Mouse (Mus musculus): ENCODE measurements around the gene Zfp36l2. TPM values are rescaled to one million over a fixed set of nuclear protein-coding genes. Genes with fewer than 3 reads are reported as not detected.

Zfp36l2 gene
- polyA plus RNA-seq, 1 experiment from 2014 or later = 6.4 TPM

- H3K9me3 ChIP-seq (ENCODE audit: control insufficient read depth, low read length) = no peaks in the 10 kb centered on the region
- 63% methylated on average over 7 of the region's 7 CpGs for WGBS
- peaks cover 8% of the 10 kb centered on the region; the same call in 1 of the 2 replicates for H3K36me3 ChIP-seq (ENCODE audit: control insufficient read depth, insufficient read depth, low read length)
- no peaks in the 10 kb centered on the region for H3K27me3 ChIP-seq (ENCODE audit: control insufficient read depth, insufficient read depth, low read length)
- no peaks in the 10 kb centered on the region for H3K4me1 ChIP-seq (ENCODE audit: control insufficient read depth, insufficient read depth, low read length)
- DNase-seq (no peak), ATAC-seq (ENCODE audit: low FRiP score, low TSS enrichment) (no peak)
- no peak overlapping the region for H3K4me2 ChIP-seq (ENCODE audit: low read length)
- no peak overlapping the region for H3K4me3 ChIP-seq (replicated peaks; ENCODE audit: low read depth, low read length)
- no peak overlapping the region for H3K27ac ChIP-seq (replicated peaks; ENCODE audit: low read depth, low read length)
- no peak overlapping the region for H3K9ac ChIP-seq (replicated peaks; ENCODE audit: low read length)
Observed at GRCm38 (mm10) chr17:84203340-84203739, 15.6 kb upstream of the Zfp36l2 start.

DNA sequence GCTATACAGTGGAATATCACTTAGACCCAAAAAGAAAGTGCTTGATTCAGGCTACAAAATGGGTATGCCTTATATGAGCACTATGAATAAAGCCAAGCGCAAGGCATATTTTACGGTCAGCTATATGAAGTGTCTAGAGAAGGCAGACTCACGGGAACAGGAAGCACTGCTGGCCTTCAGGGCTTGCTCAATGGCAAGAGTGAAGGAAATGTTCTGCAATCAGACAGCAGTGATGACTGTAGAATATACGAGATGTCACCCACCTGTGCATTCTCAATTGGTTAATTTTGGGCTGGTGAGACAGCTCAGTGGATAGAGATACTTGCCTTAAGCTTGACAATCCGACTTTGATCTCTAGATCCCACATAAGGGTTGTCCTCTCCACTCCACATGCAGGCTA lies 13.4 kb upstream of the Zfp36l2 start:
- Histone ChIP-seq H3K9me3 (ENCODE audit: control insufficient read depth, low read length) (no peaks in the 10 kb centered on the region), H3K4me3 (replicated peaks; ENCODE audit: low read depth, low read length) (no peak overlapping the region), H3K4me2 (ENCODE audit: low read length) (no peak overlapping the region), H3K4me1 (ENCODE audit: control insufficient read depth, insufficient read depth, low read length) (no peaks in the 10 kb centered on the region), H3K9ac (replicated peaks; ENCODE audit: low read length) (no peak overlapping the region), H3K36me3 (ENCODE audit: control insufficient read depth, insufficient read depth, low read length) (peaks cover 4% of the 10 kb centered on the region; the same call in 1 of the 2 replicates), H3K27ac (replicated peaks; ENCODE audit: low read depth, low read length) (no peak overlapping the region), H3K27me3 (ENCODE audit: control insufficient read depth, insufficient read depth, low read length) (no peaks in the 10 kb centered on the region)
- 95% methylated on average over 5 of the region's 5 CpGs for WGBS
- no peak for DNase-seq
- ATAC-seq (ENCODE audit: low FRiP score, low TSS enrichment) = no peak

DNA sequence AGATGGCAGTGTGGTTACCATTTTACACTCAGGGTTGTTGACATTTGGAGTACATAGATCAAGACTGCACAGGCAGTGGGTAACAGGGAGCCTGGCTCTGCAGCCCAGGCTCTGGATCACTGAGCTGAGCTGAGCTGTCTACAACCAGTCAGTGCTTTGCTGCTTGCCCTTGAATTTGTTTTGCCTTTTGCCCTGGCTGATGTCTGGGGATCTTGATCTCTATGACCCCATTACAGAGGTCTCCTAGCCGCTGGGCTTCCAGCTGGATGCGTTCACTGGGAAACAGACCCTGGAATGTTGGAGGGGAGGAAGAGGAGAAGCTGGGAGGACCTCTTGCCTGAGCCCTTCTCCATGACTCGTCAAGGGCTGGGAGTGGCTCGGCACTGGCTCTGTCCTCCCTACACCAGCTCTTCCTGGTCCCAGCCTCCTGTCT lies 10.2 kb upstream of the Zfp36l2 start:
- H3K4me3 ChIP-seq (replicated peaks; ENCODE audit: low read depth, low read length) = no peak overlapping the region
- DNase-seq = no peak
- H3K36me3 ChIP-seq (ENCODE audit: control insufficient read depth, insufficient read depth, low read length) = peaks cover 4% of the 10 kb centered on the region; the same call in 1 of the 2 replicates
- no peaks in the 10 kb centered on the region for H3K4me1 ChIP-seq (ENCODE audit: control insufficient read depth, insufficient read depth, low read length)
- H3K9ac ChIP-seq (replicated peaks; ENCODE audit: low read length) = no peak overlapping the region
- H3K4me2 ChIP-seq (ENCODE audit: low read length) = no peak overlapping the region
- no peak overlapping the region for H3K27ac ChIP-seq (replicated peaks; ENCODE audit: low read depth, low read length)
- no peaks in the 10 kb centered on the region for H3K27me3 ChIP-seq (ENCODE audit: control insufficient read depth, insufficient read depth, low read length)
- H3K9me3 ChIP-seq (ENCODE audit: control insufficient read depth, low read length) = no peaks in the 10 kb centered on the region
- 59% methylated on average over 4 of the region's 4 CpGs for WGBS
- no peak for ATAC-seq (ENCODE audit: low FRiP score, low TSS enrichment)

GRCm38 (mm10) chr17:84196329-84196728 lies 8.6 kb upstream of the Zfp36l2 start:
- Histone ChIP-seq H3K36me3 (ENCODE audit: control insufficient read depth, insufficient read depth, low read length) (peaks cover 11% of the 10 kb centered on the region; the same call in 1 of the 2 replicates), H3K27me3 (ENCODE audit: control insufficient read depth, insufficient read depth, low read length) (no peaks in the 10 kb centered on the region), H3K27ac (replicated peaks; ENCODE audit: low read depth, low read length) (no peak overlapping the region), H3K9me3 (ENCODE audit: control insufficient read depth, low read length) (no peaks in the 10 kb centered on the region), H3K4me3 (replicated peaks; ENCODE audit: low read depth, low read length) (no peak overlapping the region), H3K4me2 (ENCODE audit: low read length) (no peak overlapping the region), H3K9ac (replicated peaks; ENCODE audit: low read length) (no peak overlapping the region), H3K4me1 (ENCODE audit: control insufficient read depth, insufficient read depth, low read length) (no peaks in the 10 kb centered on the region)
- no peak for DNase-seq
- ATAC-seq (ENCODE audit: low FRiP score, low TSS enrichment) = no peak

GRCm38 (mm10) chr17:84195835-84196234 lies 8.1 kb upstream of the Zfp36l2 start:
- H3K36me3 ChIP-seq (ENCODE audit: control insufficient read depth, insufficient read depth, low read length) = peaks cover 11% of the 10 kb centered on the region; the same call in 1 of the 2 replicates
- no peaks in the 10 kb centered on the region for H3K27me3 ChIP-seq (ENCODE audit: control insufficient read depth, insufficient read depth, low read length)
- no peak overlapping the region for H3K4me2 ChIP-seq (ENCODE audit: low read length)
- DNase-seq = no peak
- H3K4me1 ChIP-seq (ENCODE audit: control insufficient read depth, insufficient read depth, low read length) = no peaks in the 10 kb centered on the region
- ATAC-seq (ENCODE audit: low FRiP score, low TSS enrichment) = no peak
- no peak overlapping the region for H3K4me3 ChIP-seq (replicated peaks; ENCODE audit: low read depth, low read length)
- H3K27ac ChIP-seq (replicated peaks; ENCODE audit: low read depth, low read length) = no peak overlapping the region
- no peak overlapping the region for H3K9ac ChIP-seq (replicated peaks; ENCODE audit: low read length)
- WGBS = 90% methylated on average over 3 of the region's 3 CpGs
- no peaks in the 10 kb centered on the region for H3K9me3 ChIP-seq (ENCODE audit: control insufficient read depth, low read length)

DNA sequence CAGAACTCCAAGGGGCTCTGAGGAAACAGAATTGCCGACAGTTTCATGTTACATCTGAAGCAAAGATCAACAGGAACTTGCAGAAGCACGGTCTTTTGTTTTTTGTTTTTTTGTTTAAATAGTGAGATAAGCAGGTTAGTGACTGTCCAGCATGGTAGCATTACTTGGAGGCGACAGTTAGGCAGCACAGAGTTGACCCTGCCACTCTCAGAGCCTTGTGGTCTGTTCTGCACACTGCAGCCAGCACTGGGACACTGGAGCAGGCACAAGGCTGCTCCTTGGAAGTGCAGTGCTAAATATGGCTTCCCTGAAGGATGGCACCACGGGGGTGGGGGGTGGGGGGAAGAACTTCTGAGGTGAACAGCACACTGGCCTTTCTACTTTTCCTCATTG lies 7.3 kb upstream of the Zfp36l2 start:
- Histone ChIP-seq H3K27ac (replicated peaks; ENCODE audit: low read depth, low read length) (no peak overlapping the region), H3K9ac (replicated peaks; ENCODE audit: low read length) (no peak overlapping the region), H3K4me2 (ENCODE audit: low read length) (no peak overlapping the region), H3K9me3 (ENCODE audit: control insufficient read depth, low read length) (no peaks in the 10 kb centered on the region), H3K4me1 (ENCODE audit: control insufficient read depth, insufficient read depth, low read length) (no peaks in the 10 kb centered on the region), H3K36me3 (ENCODE audit: control insufficient read depth, insufficient read depth, low read length) (peaks cover 11% of the 10 kb centered on the region; the same call in 1 of the 2 replicates), H3K27me3 (ENCODE audit: control insufficient read depth, insufficient read depth, low read length) (no peaks in the 10 kb centered on the region), H3K4me3 (replicated peaks; ENCODE audit: low read depth, low read length) (no peak overlapping the region)
- WGBS = 72% methylated on average over 4 of the region's 4 CpGs
- ATAC-seq (ENCODE audit: low FRiP score, low TSS enrichment) (no peak), DNase-seq (no peak)

DNA sequence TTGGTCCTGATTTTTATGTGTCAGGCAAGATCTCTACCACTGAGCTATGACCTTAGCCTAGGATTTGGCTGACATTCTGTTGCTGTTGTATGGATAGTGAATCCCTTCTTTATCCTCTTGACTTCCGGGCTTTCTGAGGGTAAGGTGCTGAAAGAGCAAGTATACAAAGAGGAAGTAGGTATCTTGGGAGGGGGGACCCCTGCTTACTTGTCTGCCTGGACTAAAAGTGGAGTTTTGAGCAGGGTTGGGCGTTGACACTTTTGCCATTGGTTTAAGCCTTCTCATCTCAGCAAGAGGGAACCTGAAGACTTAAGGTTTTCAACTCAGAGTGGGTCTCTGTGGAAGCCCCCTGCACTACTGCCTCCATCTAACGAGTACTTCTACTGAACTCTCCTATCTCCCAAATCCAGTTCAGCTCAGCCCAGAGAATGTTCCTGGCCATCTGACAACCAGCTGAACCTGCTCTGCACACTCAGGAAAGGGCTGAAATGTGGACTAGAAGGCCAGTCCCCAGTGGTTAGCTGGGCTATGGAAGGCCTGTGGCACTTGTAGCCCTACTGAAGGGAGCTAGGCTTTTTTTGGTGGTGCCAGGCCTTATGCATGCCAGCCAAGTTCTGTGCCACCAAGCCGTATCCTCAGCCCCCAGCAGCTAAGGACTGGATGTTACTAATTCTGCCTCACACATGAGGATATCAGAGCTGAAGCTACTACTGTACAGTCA lies 6.7 kb upstream of the Zfp36l2 start:
- Histone ChIP-seq H3K4me3 (replicated peaks; ENCODE audit: low read depth, low read length) (no peak overlapping the region), H3K4me2 (ENCODE audit: low read length) (no peak overlapping the region), H3K27ac (replicated peaks; ENCODE audit: low read depth, low read length) (no peak overlapping the region), H3K27me3 (ENCODE audit: control insufficient read depth, insufficient read depth, low read length) (0 out of 2 replicates have a peak, but pooled peaks cover 3% of the 10 kb centered on the region), H3K4me1 (ENCODE audit: control insufficient read depth, insufficient read depth, low read length) (no peaks in the 10 kb centered on the region), H3K9ac (replicated peaks; ENCODE audit: low read length) (no peak overlapping the region), H3K9me3 (ENCODE audit: control insufficient read depth, low read length) (no peaks in the 10 kb centered on the region), H3K36me3 (ENCODE audit: control insufficient read depth, insufficient read depth, low read length) (peaks cover 11% of the 10 kb centered on the region; the same call in 1 of the 2 replicates)
- ATAC-seq (ENCODE audit: low FRiP score, low TSS enrichment) = no peak
- no peak for DNase-seq
- WGBS = 86% methylated on average over 4 of the region's 4 CpGs

- Histone ChIP-seq H3K9ac (replicated peaks; ENCODE audit: low read length) (no peak overlapping the region), H3K36me3 (ENCODE audit: control insufficient read depth, insufficient read depth, low read length) (peaks cover 11% of the 10 kb centered on the region; the same call in 1 of the 2 replicates), H3K27me3 (ENCODE audit: control insufficient read depth, insufficient read depth, low read length) (0 out of 2 replicates have a peak, but pooled peaks cover 3% of the 10 kb centered on the region), H3K4me1 (ENCODE audit: control insufficient read depth, insufficient read depth, low read length) (peaks cover 8% of the 10 kb centered on the region), H3K27ac (replicated peaks; ENCODE audit: low read depth, low read length) (no peak overlapping the region), H3K9me3 (ENCODE audit: control insufficient read depth, low read length) (no peaks in the 10 kb centered on the region), H3K4me3 (replicated peaks; ENCODE audit: low read depth, low read length) (no peak overlapping the region), H3K4me2 (ENCODE audit: low read length) (no peak overlapping the region)
- ATAC-seq (ENCODE audit: low FRiP score, low TSS enrichment) = no peak
- no peak for DNase-seq
- 93% methylated on average over 9 of the region's 9 CpGs for WGBS
Observed at GRCm38 (mm10) chr17:84193411-84193810, 5.7 kb upstream of the Zfp36l2 start.

GRCm38 (mm10) chr17:84191946-84192345 lies 4.2 kb upstream of the Zfp36l2 start:
- no peak for ATAC-seq (ENCODE audit: low FRiP score, low TSS enrichment)
- H3K9ac ChIP-seq (replicated peaks; ENCODE audit: low read length) = no peak overlapping the region
- H3K4me1 ChIP-seq (ENCODE audit: control insufficient read depth, insufficient read depth, low read length) = peaks cover 10% of the 10 kb centered on the region
- no peaks in the 10 kb centered on the region for H3K9me3 ChIP-seq (ENCODE audit: control insufficient read depth, low read length)
- DNase-seq = no peak
- H3K27me3 ChIP-seq (ENCODE audit: control insufficient read depth, insufficient read depth, low read length) = 0 out of 2 replicates have a peak, but pooled peaks cover 3% of the 10 kb centered on the region
- H3K4me3 ChIP-seq (replicated peaks; ENCODE audit: low read depth, low read length) = no peak overlapping the region
- 91% methylated on average over 4 of the region's 4 CpGs for WGBS
- no peak overlapping the region for H3K4me2 ChIP-seq (ENCODE audit: low read length)
- H3K36me3 ChIP-seq (ENCODE audit: control insufficient read depth, insufficient read depth, low read length) = peaks cover 11% of the 10 kb centered on the region; the same call in 1 of the 2 replicates
- no peak overlapping the region for H3K27ac ChIP-seq (replicated peaks; ENCODE audit: low read depth, low read length)
